Mouse (Mus musculus) CD4-positive, CD25-positive, alpha-beta regulatory T cell, adult 4 months (primary cell): ENCODE data around the gene Slc2a3. TPM values are rescaled to one million over a fixed set of nuclear protein-coding genes. Genes with fewer than 3 reads are reported as not detected.
"Not testable (repeated sequence)": the region's sequence is repeated elsewhere in the genome, so short reads cannot be mapped to it uniquely, and the experiment has no call there.

ENCODE experiments used
- ATAC-seq: one replicate; pipeline ENCODE4 v1.8.0; 2017
- polyA plus RNA-seq, 2 experiments: library from polyadenylated mRNA; unstranded; fragments of 100-300 nt; shearing (Covaris generic); gene quantifications; one replicate each; pipeline ENCODE4 v1.2.1; 2017

The Slc2a3 gene
- polyA plus RNA-seq, 2 experiments from 2014 or later: 103 to 138 TPM

GRCm38 (mm10) chr6:122763844-122764445, 37.5 kb downstream of the Slc2a3 start:
- ATAC-seq: peak; percentile 50

GRCm38 (mm10) chr6:122762952-122763700, 38.3 kb downstream of the Slc2a3 start:
- peak; percentile 42 for ATAC-seq

GRCm38 (mm10) chr6:122762480-122762879, 39.0 kb downstream of the Slc2a3 start:
- no peak for ATAC-seq

GRCm38 (mm10) chr6:122761901-122762300, 39.5 kb downstream of the Slc2a3 start:
- no peak for ATAC-seq

- ATAC-seq: no peak
Observed at GRCm38 (mm10) chr6:122761011-122761599, 40.3 kb downstream of the Slc2a3 start.

- peak; percentile 66 for ATAC-seq
Observed at GRCm38 (mm10) chr6:122758732-122759131, 42.7 kb downstream of the Slc2a3 start.

- ATAC-seq: peak; percentile 81
Observed at GRCm38 (mm10) chr6:122755913-122756312, 45.5 kb downstream of the Slc2a3 start.

GRCm38 (mm10) chr6:122750579-122750978, 50.9 kb downstream of the Slc2a3 start:
- no peak for ATAC-seq

GRCm38 (mm10) chr6:122744505-122745249, 56.8 kb downstream of the Slc2a3 start:
- ATAC-seq: no peak

GRCm38 (mm10) chr6:122743353-122743752, 58.1 kb downstream of the Slc2a3 start:
- peak; percentile 21 for ATAC-seq

GRCm38 (mm10) chr6:122742228-122742899, 59.1 kb downstream of the Slc2a3 start:
- ATAC-seq: peak; percentile 83

GRCm38 (mm10) chr6:122741460-122742227, 59.8 kb downstream of the Slc2a3 start:
- no peak for ATAC-seq

GRCm38 (mm10) chr6:122739952-122740351, 61.5 kb downstream of the Slc2a3 start:
- no peak for ATAC-seq

GRCm38 (mm10) chr6:122719942-122720341, 81.5 kb downstream of the Slc2a3 start:
- peak; percentile 69 for ATAC-seq

GRCm38 (mm10) chr6:122718224-122718623, 83.2 kb downstream of the Slc2a3 start:
- ATAC-seq: not testable (repeated sequence)

GRCm38 (mm10) chr6:122715886-122716285, 85.6 kb downstream of the Slc2a3 start:
- ATAC-seq: no peak

- no peak for ATAC-seq
Observed at GRCm38 (mm10) chr6:122714707-122715365, 86.6 kb downstream of the Slc2a3 start.

GRCm38 (mm10) chr6:122713116-122713515, 88.3 kb downstream of the Slc2a3 start:
- not testable (repeated sequence) for ATAC-seq

- no peak for ATAC-seq
Observed at GRCm38 (mm10) chr6:122711455-122711854, 90.0 kb downstream of the Slc2a3 start.

- ATAC-seq: no peak
Observed at GRCm38 (mm10) chr6:122708826-122709225, 92.6 kb downstream of the Slc2a3 start.
